Mouse (Mus musculus): ENCODE measurements around the gene Rab26.

Rab26 gene

DNA sequence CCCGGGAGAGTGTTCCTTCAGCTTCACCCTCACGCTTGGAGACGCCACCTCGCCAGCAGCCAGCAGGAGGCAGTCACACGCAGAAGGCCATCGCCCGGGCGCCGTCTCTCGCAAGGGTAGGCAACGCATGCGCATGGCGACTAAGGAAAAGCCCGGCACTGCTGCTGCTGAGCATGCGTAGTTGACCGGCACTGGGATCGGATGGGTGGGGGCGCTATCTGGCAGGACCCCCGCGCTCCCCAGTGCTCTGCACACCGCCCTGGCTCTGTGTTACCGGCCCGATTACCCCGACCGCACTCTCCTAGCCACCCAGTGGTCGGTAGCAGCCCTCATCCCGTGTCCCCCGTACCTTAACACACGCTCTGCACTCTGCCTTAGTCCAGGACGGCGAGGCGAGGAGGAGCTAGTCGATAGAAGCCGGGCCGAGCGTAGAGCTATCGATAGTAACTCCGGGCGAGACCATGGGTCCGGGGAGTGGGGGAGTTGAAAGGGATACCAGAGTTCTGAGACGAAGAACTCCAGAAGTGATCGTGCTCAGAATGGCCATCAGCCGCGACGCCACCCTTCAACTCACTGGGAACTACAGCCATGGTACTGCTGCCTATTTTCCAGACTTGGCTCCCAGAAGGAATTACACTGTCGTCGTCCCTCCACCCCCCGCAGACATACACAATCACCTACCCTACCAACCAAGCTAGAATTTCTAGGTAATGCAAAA, 55.2 kb downstream of the Rab26 start, which contains the start of gene Mlst8:
Gene Mlst8, minus strand, starts transcription at position 416 of the 718 bp plus-strand sequence.
- peak; percentile 93 for DNase-seq (ENCODE audit: low read depth)

- DNase-seq (ENCODE audit: low read depth): no peak
Observed at GRCm38 (mm10) chr17:24477985-24478600, 55.9 kb downstream of the Rab26 start.

Data from c-Kit-positive CD71-negative TER-119-negative erythroid progenitor cells, embryonic 14.5 days (primary cell).